Comparison of ENCODE assay signal across 16 mouse cellular contexts in genomic region chr10:91591398-91591811, GRCm38 (mm10).
DNase-seq lines count a peak whose midpoint lies in the region; ATAC-seq lines count a peak whose summit lies in the region.
"Had no signal": no experiment of that assay in that cellular context is flagged by ENCODE, and none has a peak within 500 bp of the region (broad histone marks: within the 10 kb centered on the region; RNA-seq: fewer than 3 reads in every experiment).

No protein-coding gene starts in this region.

- H3K27ac ChIP-seq in neural tube, embryonic 13.5 days (replicated peaks): no peak overlapping the region
- H3K27ac ChIP-seq: heart, adult 2 months; liver, embryonic 12.5 days had no signal

- no peaks in the 10 kb centered on the region for H3K9me3 ChIP-seq in neural tube, embryonic 13.5 days
- H3K9me3 ChIP-seq: liver, embryonic 12.5 days had no signal

- H3K9ac ChIP-seq in neural tube, embryonic 13.5 days: no peak overlapping the region
- H3K9ac ChIP-seq: liver, embryonic 12.5 days had no signal

- WGBS in neural tube, embryonic 13.5 days: 29% methylated on average over 3 of the region's 3 CpGs

- ATAC-seq in frontal cortex, adult (ENCODE audit: low TSS enrichment): peak; percentile 44; the same call in 1 of the 2 replicates
- peak; percentile 63 for ATAC-seq in neural tube, embryonic 13.5 days (ENCODE audit: low read depth)
- ATAC-seq: activated CD4-positive, CD25-positive, alpha-beta regulatory T cell, adult 4 months; liver, embryonic 12.5 days had no signal

- H3K4me1 ChIP-seq in neural tube, embryonic 13.5 days (replicated peaks): peaks cover 17% of the 10 kb centered on the region
- H3K4me1 ChIP-seq: liver, embryonic 12.5 days had no signal

- no peaks in the 10 kb centered on the region for H3K36me3 ChIP-seq in neural tube, embryonic 13.5 days
- H3K36me3 ChIP-seq: G1E; liver, embryonic 12.5 days had no signal

- H3K27me3 ChIP-seq in neural tube, embryonic 13.5 days: no peaks in the 10 kb centered on the region
- H3K27me3 ChIP-seq: liver, embryonic 12.5 days had no signal

- no peak overlapping the region for H3K4me3 ChIP-seq in neural tube, embryonic 13.5 days
- H3K4me3 ChIP-seq: heart, adult 2 months; liver, embryonic 12.5 days had no signal

- DNase-seq in frontal cortex, postnatal 25 days (ENCODE audit: low spot score in 2 of 2): no peak
- no peak for DNase-seq in neural tube, embryonic 10.5 days (ENCODE audit: extremely low spot score, low spot score)
- DNase-seq in forelimb bud, embryonic 11.5 days (ENCODE audit: low read depth, low spot score): peak; percentile 56
- peak; percentile 36 for DNase-seq in retina, postnatal 1 day
- no peak for DNase-seq in urinary bladder, adult 18-20 months (ENCODE audit: low spot score in 2 of 2)
- no peak for DNase-seq in thymus, postnatal 10 days (ENCODE audit: low spot score in 2 of 2)
- DNase-seq: heart, adult 2 months; kidney, postnatal 36 days; lung, postnatal 36 days; right cerebral cortex, adult 18-20 months; thymus, adult 2 months had no signal

- no peak overlapping the region for H3K4me2 ChIP-seq in neural tube, embryonic 13.5 days
- H3K4me2 ChIP-seq: liver, embryonic 12.5 days had no signal

Comparison
In these comparisons a context has a peak if more than half of its experiments do, and no peak if none do; other contexts are left out.
1. DNase-seq: peak in forelimb bud, embryonic 11.5 days (single experiment) and retina, postnatal 1 day (single experiment); none in frontal cortex, postnatal 25 days (0 of 2), neural tube, embryonic 10.5 days (single experiment), urinary bladder, adult 18-20 months (0 of 2) and thymus, postnatal 10 days (0 of 2).